Mouse (Mus musculus) spleen, adult 2 months (tissue): ENCODE data around the gene Lypla2. TPM values are rescaled to one million over a fixed set of nuclear protein-coding genes. Genes with fewer than 3 reads are reported as not detected.
"Not testable (repeated sequence)": the region's sequence is repeated elsewhere in the genome, so short reads cannot be mapped to it uniquely, and the experiment has no call there.

ENCODE experiments used
- DNase-seq, 2 experiments: peaks; one replicate each; pipeline versions ENCODE4 v3.0.0 to v3.0.0-alpha.2; 2012 to 2021; ENCODE audit warnings: low spot score in 2 of 2, low read depth in 1 of 2
- H3K27ac ChIP-seq: fragments of 200-500 bp; 2 replicates; pipeline ENCODE4 v1.5.1; 2012; ENCODE audit warnings: low read length, inconsistent platforms; ENCODE audit not compliant: insufficient read depth
- H3K27me3 ChIP-seq: fragments of 200-500 bp; 2 replicates; pipeline ENCODE4 v1.6.1; 2012; ENCODE audit warnings: mild to moderate bottlenecking, moderate library complexity, low read length, inconsistent platforms; ENCODE audit not compliant: control insufficient read depth, insufficient read depth
- H3K36me3 ChIP-seq: fragments of 200-500 bp; 2 replicates; pipeline ENCODE4 v1.6.1; 2012; ENCODE audit warnings: mild to moderate bottlenecking, low read length, inconsistent platforms; ENCODE audit not compliant: control insufficient read depth, insufficient read depth
- H3K4me1 ChIP-seq: fragments of 200-500 bp; 2 replicates; pipeline ENCODE4 v1.6.1; 2011; ENCODE audit warnings: inconsistent platforms; ENCODE audit not compliant: control insufficient read depth, insufficient read depth, insufficient read length
- H3K4me3 ChIP-seq: fragments of 200-500 bp; 2 replicates; pipeline ENCODE4 v1.5.1; 2011; ENCODE audit warnings: mild to moderate bottlenecking, inconsistent platforms; ENCODE audit not compliant: insufficient read depth, insufficient read length; ENCODE audit errors: extremely low read depth
- CTCF ChIP-seq: fragments of 200-500 bp; IDR thresholded peaks from 2 replicates; pipeline ENCODE4 v1.5.1; 2011; ENCODE audit warnings: mild to moderate bottlenecking, inconsistent platforms; ENCODE audit not compliant: insufficient read depth, insufficient read length, insufficient replicate concordance; ENCODE audit errors: extremely low read depth
- POLR2A ChIP-seq: fragments of 200-500 bp; IDR thresholded peaks from 2 replicates; pipeline ENCODE4 v1.6.1; 2011; ENCODE audit warnings: low read depth, low read length, inconsistent platforms
- WGBS: fragments of 180-500 bp; shearing (Covaris S2); methylation state at CpG from one replicate; pipeline ENCODE4 v1.1.7; 2018; 5-methylcytosine and 5-hydroxymethylcytosine counted together
- polyA plus RNA-seq: library from polyadenylated mRNA; depleted of rRNA; stranded (reverse); fragments of >200 nt; gene quantifications from 2 replicates; pipeline ENCODE4 v1.2.3, GENCODE M21; 2012

Gene Lypla2
- polyA plus RNA-seq, 1 experiment = 115 TPM

DNA sequence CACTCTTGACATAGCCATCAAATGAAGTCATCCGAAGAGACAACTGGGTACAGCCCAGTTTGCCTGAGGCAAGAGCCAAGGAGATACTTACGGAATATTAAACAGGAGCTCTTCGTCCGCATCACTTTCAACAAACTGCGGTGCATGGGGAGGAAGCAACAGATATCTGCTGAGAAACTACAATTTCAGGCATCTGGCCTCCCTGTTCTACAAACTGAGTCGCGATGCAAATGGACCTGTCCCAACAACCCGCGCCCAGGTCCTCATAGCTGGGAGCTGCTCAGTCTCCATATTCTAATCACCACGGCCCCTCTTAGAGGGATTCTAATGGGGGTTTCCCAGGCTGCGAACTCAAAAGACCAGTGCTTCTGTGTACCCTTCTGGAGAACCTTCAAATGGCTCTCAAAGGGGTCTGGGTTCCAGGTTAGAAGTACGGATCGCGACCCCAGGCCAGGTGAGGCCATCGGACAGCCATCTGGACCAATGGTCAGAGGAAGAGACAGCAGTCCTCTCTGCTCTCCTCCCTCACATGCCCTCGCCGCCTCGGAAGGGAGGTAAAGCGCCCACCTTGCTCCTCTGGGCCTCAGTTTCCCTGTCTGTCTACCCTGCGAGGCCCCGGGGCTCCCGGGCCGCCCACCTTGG, 14.0 kb upstream of the Lypla2 start:
- TF ChIP-seq CTCF = no peak
- no peak for TF ChIP-seq POLR2A
- no peaks in the 10 kb centered on the region; the same call in 1 of the 2 replicates for H3K4me1 ChIP-seq

DNA sequence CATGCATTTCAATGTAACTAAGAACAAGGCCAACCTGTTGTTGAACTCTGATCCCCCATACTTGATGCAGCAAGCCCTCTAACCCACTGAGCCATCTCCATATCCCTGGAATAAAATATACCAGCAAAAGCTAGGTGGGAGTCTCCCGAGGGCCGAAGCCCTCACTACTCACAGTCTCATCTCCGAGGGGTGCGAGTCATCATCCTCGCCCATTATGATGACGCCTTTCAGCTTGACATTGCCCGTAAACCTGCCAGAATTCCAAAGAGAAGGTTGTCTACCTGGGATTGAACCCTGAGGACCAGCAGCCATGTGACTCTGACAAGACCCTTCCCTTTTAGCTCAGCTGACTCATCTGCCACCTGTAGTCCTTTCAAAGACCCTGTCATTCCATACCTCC, 13.3 kb upstream of the Lypla2 start:
- H3K4me1 ChIP-seq = no peaks in the 10 kb centered on the region; the same call in 1 of the 2 replicates
- no peak overlapping the region for H3K4me3 ChIP-seq
- H3K27me3 ChIP-seq = no peaks in the 10 kb centered on the region
- TF ChIP-seq POLR2A (no peak), CTCF (no peak)
- 92% methylated on average over 7 of the region's 7 CpGs for WGBS
- no peak overlapping the region for H3K27ac ChIP-seq
- H3K36me3 ChIP-seq = peaks cover 13% of the 10 kb centered on the region
- DNase-seq = no peak

More for the DNA sequence above, 14.0 kb upstream of the Lypla2 start:
- peaks cover 13% of the 10 kb centered on the region for H3K36me3 ChIP-seq
- DNase-seq = no peak
- 11% methylated on average over 23 of the region's 23 CpGs for WGBS
- peak overlapping the region; percentile 71 for H3K27ac ChIP-seq
- no peaks in the 10 kb centered on the region for H3K27me3 ChIP-seq
- H3K4me3 ChIP-seq = peak overlapping the region; percentile 81

DNA sequence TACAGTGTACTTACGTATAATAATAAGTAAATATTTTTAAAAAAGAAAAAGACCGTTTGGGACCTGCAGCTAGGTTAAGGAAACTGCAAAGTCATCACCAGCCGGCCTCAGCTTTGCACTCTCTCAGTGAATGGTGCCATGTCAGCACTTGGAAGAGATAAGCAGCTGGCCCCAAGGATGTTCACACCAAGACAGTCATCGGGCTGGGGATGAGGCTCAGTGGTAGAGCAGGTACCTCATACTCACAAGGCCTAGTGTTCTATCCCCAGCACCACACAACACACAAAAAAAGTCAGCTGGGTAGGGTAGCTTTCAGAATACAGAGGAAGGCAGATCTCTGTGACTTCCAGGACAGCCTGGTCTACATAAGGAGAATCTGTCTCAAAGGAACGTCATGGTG, 12.8 kb upstream of the Lypla2 start:
- TF ChIP-seq CTCF (no peak), POLR2A (no peak)
- peaks cover 13% of the 10 kb centered on the region for H3K36me3 ChIP-seq
- no peak overlapping the region for H3K4me3 ChIP-seq
- no peak overlapping the region for H3K27ac ChIP-seq
- no peak for DNase-seq
- H3K27me3 ChIP-seq = no peaks in the 10 kb centered on the region
- 78% methylated on average over 5 of the region's 5 CpGs for WGBS
- no peaks in the 10 kb centered on the region; the same call in 1 of the 2 replicates for H3K4me1 ChIP-seq

GRCm38 (mm10) chr4:135984556-135984955, 12.1 kb upstream of the Lypla2 start:
- H3K27ac ChIP-seq = no peak overlapping the region
- DNase-seq = no peak
- H3K36me3 ChIP-seq = peaks cover 13% of the 10 kb centered on the region
- WGBS = 95% methylated on average over 5 of the region's 5 CpGs
- TF ChIP-seq CTCF (no peak), POLR2A (no peak)
- no peaks in the 10 kb centered on the region for H3K27me3 ChIP-seq
- H3K4me1 ChIP-seq = no peaks in the 10 kb centered on the region; the same call in 1 of the 2 replicates
- no peak overlapping the region for H3K4me3 ChIP-seq

GRCm38 (mm10) chr4:135981524-135982063, 9.2 kb upstream of the Lypla2 start:
- H3K4me1 ChIP-seq = no peaks in the 10 kb centered on the region; the same call in 1 of the 2 replicates
- peaks cover 19% of the 10 kb centered on the region for H3K36me3 ChIP-seq
- DNase-seq = no peak
- 70% methylated on average over 7 of the region's 7 CpGs for WGBS
- H3K27me3 ChIP-seq = no peaks in the 10 kb centered on the region
- TF ChIP-seq POLR2A (no peak), CTCF (no peak)
- no peak overlapping the region for H3K4me3 ChIP-seq
- peak overlapping the region; percentile 63; the same call in 1 of the 2 replicates for H3K27ac ChIP-seq

- not testable (repeated sequence) for H3K27ac ChIP-seq, H3K4me3 ChIP-seq, H3K4me1 ChIP-seq, H3K27me3 ChIP-seq, DNase-seq
- peaks cover 26% of the 10 kb centered on the region for H3K36me3 ChIP-seq
- 89% methylated on average over 5 of the region's 5 CpGs for WGBS
Observed at GRCm38 (mm10) chr4:135980223-135980622, 7.8 kb upstream of the Lypla2 start.

- peaks cover 17% of the 10 kb centered on the region for H3K36me3 ChIP-seq
- H3K4me3 ChIP-seq = no peak overlapping the region
- no peak overlapping the region for H3K27ac ChIP-seq
- DNase-seq = no peak
- no peaks in the 10 kb centered on the region for H3K27me3 ChIP-seq
- H3K4me1 ChIP-seq = peaks cover 8% of the 10 kb centered on the region; the same call in 1 of the 2 replicates
- WGBS = 97% methylated on average over 12 of the region's 12 CpGs
- TF ChIP-seq CTCF (no peak), POLR2A (no peak)
Observed at GRCm38 (mm10) chr4:135976146-135976545, 3.7 kb upstream of the Lypla2 start.
